Mouse (Mus musculus) heart, embryonic 11.5 days (tissue): ENCODE results near the gene Metap2. TPM values are rescaled to one million over a fixed set of nuclear protein-coding genes. Genes with fewer than 3 reads are reported as not detected.

Source experiments
- ATAC-seq: fragments of 200-750 bp; cut with Nextera tagmentation; replicated peaks from 2 replicates; pipeline ENCODE4 v1.8.0; 2017; ENCODE audit warnings: moderate library complexity; ENCODE audit not compliant: insufficient number of reproducible peaks, low FRiP score, low TSS enrichment
- H3K27ac ChIP-seq: fragments of 300-500 bp; sonication (generic); 2 replicates; pipeline ENCODE4 v1.5.1; 2014; ENCODE audit warnings: mild to moderate bottlenecking, low read depth, low read length
- H3K27me3 ChIP-seq: fragments of 300-500 bp; sonication (generic); 2 replicates; pipeline ENCODE4 v1.6.1; 2014; ENCODE audit warnings: mild to moderate bottlenecking, low read length, mixed read lengths; ENCODE audit not compliant: control insufficient read depth, insufficient read depth
- H3K36me3 ChIP-seq: fragments of 300-500 bp; sonication (generic); 2 replicates; pipeline ENCODE4 v1.6.1; 2014; ENCODE audit warnings: mild to moderate bottlenecking, low read length, moderate library complexity, mixed read lengths; ENCODE audit not compliant: control insufficient read depth, insufficient read depth
- H3K4me1 ChIP-seq: fragments of 300-500 bp; sonication (generic); 2 replicates; pipeline ENCODE4 v1.6.1; 2014; ENCODE audit warnings: low read length; ENCODE audit not compliant: control insufficient read depth, insufficient read depth
- H3K4me2 ChIP-seq: fragments of 300-500 bp; sonication (generic); 2 replicates; pipeline ENCODE4 v1.6.1; 2014; ENCODE audit warnings: mild to moderate bottlenecking, moderate library complexity
- H3K4me3 ChIP-seq: fragments of 300-500 bp; sonication (generic); 2 replicates; pipeline ENCODE4 v1.5.1; 2014; ENCODE audit warnings: low read depth, low read length
- H3K9ac ChIP-seq: fragments of 300-500 bp; sonication (generic); 2 replicates; pipeline ENCODE4 v1.6.1; 2014; ENCODE audit warnings: mild to moderate bottlenecking, low read depth, low read length, moderate library complexity
- H3K9me3 ChIP-seq: fragments of 300-500 bp; sonication (generic); replicated peaks from 2 replicates; pipeline ENCODE4 v1.6.1; 2016; ENCODE audit warnings: low read length; ENCODE audit not compliant: control insufficient read depth
- WGBS: fragments of 180-500 bp; shearing (Covaris S2); extraction: QIAGEN DNeasy Blood & Tissue Kit; methylation state at CpG from one replicate; pipeline ENCODE4 v1.1.7; 2014; ENCODE audit not compliant: insufficient replicate concordance; 5-methylcytosine and 5-hydroxymethylcytosine counted together
- polyA plus RNA-seq: library from polyadenylated mRNA; unstranded; fragments of >200 nt; fragmentation: Nextera tagmentation; extraction: Ambion mirVana; gene quantifications from 2 replicates; pipeline ENCODE4 v1.2.1, GENCODE M21; 2014

Metap2 gene
- polyA plus RNA-seq, 1 experiment from 2014 or later: 199 TPM

DNA sequence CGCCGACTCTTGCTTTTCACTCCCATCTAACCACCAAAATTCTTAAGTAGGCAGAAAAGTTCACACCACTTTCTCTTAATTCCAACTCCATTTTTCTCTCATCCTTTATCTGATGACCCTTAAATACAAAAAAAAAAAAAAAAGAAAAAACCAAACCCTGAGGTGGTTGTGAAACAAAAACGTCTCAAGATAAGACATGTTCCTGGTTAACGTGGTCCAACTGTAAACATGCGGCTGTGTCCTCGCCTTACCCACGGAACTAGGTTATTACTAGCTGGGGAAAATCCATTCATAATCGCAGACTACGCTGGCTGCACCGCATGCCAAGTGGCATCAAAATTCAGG lies 8.3 kb downstream of the Metap2 start:
- Histone ChIP-seq H3K27me3 (no peaks in the 10 kb centered on the region), H3K9me3 (no peaks in the 10 kb centered on the region), H3K9ac (peak overlapping the region; percentile 92), H3K4me2 (peak overlapping the region; percentile 89), H3K4me3 (peak overlapping the region; percentile 89), H3K36me3 (peaks cover 12% of the 10 kb centered on the region), H3K4me1 (peaks cover 6% of the 10 kb centered on the region), H3K27ac (peak overlapping the region; percentile 85; the same call in 1 of the 2 replicates)
- no peak for ATAC-seq
- WGBS: 15% methylated on average over 10 of the region's 10 CpGs

GRCm38 (mm10) chr10:93885839-93886477 lies 10.9 kb downstream of the Metap2 start:
- Histone ChIP-seq H3K36me3 (peaks cover 19% of the 10 kb centered on the region), H3K9ac (no peak overlapping the region), H3K4me2 (no peak overlapping the region), H3K4me3 (no peak overlapping the region), H3K27ac (no peak overlapping the region), H3K27me3 (no peaks in the 10 kb centered on the region), H3K9me3 (no peaks in the 10 kb centered on the region), H3K4me1 (peaks cover 9% of the 10 kb centered on the region)
- WGBS: 92% methylated on average over 14 of the region's 14 CpGs
- no peak for ATAC-seq

DNA sequence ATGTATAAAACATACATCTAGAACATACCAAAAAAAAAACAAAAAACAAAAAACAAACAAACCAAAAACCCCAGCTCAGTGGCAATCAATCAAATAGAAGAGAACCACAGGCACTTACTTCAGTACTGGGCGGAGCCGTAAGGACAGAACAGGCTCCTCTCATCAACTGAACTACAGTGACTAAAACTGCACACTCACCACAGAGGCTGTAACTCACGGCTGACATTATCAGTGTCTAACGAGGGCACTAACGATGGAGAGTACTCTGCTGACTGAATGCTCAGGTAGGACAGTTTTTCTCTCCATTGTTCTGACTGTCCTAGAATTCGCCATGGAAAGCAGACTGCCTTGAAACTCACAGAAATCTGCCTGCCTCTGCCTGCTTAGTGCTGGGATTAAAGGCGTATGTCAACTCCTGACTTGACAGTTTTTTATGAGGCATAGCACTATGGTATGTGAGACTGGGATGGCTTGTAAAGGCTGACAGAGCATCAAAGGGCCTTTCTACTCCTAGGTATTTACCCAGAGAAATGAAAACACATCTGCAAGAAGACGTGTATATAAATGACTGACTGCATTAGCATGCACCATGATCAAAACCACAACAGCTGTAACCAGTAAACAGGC lies 14.0 kb downstream of the Metap2 start:
- no peak overlapping the region for H3K4me3 ChIP-seq
- 71% methylated on average over 8 of the region's 8 CpGs for WGBS
- H3K9ac ChIP-seq: no peak overlapping the region
- ATAC-seq: no peak; the same call in 1 of the 2 replicates
- H3K27ac ChIP-seq: no peak overlapping the region
- H3K9me3 ChIP-seq: no peaks in the 10 kb centered on the region
- H3K4me2 ChIP-seq: no peak overlapping the region
- no peaks in the 10 kb centered on the region for H3K27me3 ChIP-seq
- peaks cover 3% of the 10 kb centered on the region; the same call in 1 of the 2 replicates for H3K4me1 ChIP-seq
- peaks cover 26% of the 10 kb centered on the region for H3K36me3 ChIP-seq

DNA sequence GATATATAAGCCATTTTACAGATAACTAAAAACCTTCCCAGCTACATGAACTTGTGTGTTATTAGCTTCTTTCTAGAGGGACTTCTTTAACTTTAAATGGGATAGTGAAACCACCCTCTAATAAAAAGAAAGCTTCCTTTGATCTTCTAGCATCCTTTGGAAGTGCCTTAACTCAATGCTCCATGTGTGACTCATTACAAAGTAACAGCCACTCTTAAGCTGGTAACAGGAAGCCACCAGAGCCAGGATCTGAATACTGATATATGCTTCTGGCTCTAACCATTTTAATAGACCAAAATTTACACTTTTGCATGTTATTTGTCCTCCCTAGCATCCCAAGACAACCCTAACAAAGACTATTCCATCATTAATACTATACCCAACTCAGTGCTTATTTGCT lies 15.0 kb downstream of the Metap2 start:
- H3K4me1 ChIP-seq: 0 out of 2 replicates have a peak, but pooled peaks cover 3% of the 10 kb centered on the region
- H3K4me2 ChIP-seq: no peak overlapping the region
- H3K36me3 ChIP-seq: peaks cover 26% of the 10 kb centered on the region
- H3K9ac ChIP-seq: no peak overlapping the region
- H3K4me3 ChIP-seq: no peak overlapping the region
- no peak for ATAC-seq
- no peak overlapping the region for H3K27ac ChIP-seq
- H3K27me3 ChIP-seq: no peaks in the 10 kb centered on the region
- no peaks in the 10 kb centered on the region for H3K9me3 ChIP-seq

GRCm38 (mm10) chr10:93878732-93879131 lies 18.2 kb downstream of the Metap2 start:
- H3K36me3 ChIP-seq: peaks cover 14% of the 10 kb centered on the region; the same call in 1 of the 2 replicates
- no peaks in the 10 kb centered on the region for H3K27me3 ChIP-seq
- H3K4me1 ChIP-seq: 0 out of 2 replicates have a peak, but pooled peaks cover 3% of the 10 kb centered on the region
- no peaks in the 10 kb centered on the region for H3K9me3 ChIP-seq
- H3K27ac ChIP-seq: no peak overlapping the region
- H3K4me3 ChIP-seq: no peak overlapping the region
- H3K9ac ChIP-seq: no peak overlapping the region
- 91% methylated on average over 4 of the region's 4 CpGs for WGBS
- H3K4me2 ChIP-seq: no peak overlapping the region
- ATAC-seq: no peak

- no peaks in the 10 kb centered on the region for H3K4me1 ChIP-seq
- H3K9me3 ChIP-seq: no peaks in the 10 kb centered on the region
- whole genome bisulfite sequencing: 87% methylated on average over 1 of the region's 1 CpGs
- H3K27me3 ChIP-seq: no peaks in the 10 kb centered on the region
- H3K9ac ChIP-seq: no peak overlapping the region
- H3K4me3 ChIP-seq: no peak overlapping the region
- H3K27ac ChIP-seq: no peak overlapping the region
- no peak overlapping the region for H3K4me2 ChIP-seq
- H3K36me3 ChIP-seq: peaks cover 7% of the 10 kb centered on the region; the same call in 1 of the 2 replicates
- no peak for ATAC-seq
Observed at GRCm38 (mm10) chr10:93876772-93877171, 20.1 kb downstream of the Metap2 start.

DNA sequence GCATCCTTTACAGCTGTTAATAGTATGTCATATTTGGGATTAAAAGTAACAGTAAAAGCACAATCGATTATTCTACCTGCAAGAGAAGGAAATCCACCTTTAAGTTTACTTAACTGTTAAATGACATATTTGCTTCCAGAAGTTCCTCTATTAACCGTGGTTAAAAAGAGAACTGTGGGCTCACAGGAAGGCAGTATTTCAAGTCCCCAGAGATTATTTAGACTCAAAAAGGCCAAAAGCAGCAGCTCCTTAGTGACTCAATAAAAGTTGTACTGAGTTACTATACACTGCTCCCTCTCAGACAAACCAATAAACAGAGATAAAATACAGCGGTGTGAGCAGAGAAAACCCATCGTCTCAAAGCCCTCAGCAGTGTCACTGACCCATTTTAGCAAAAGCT lies 28.0 kb downstream of the Metap2 start:
- H3K4me2 ChIP-seq: no peak overlapping the region
- H3K9me3 ChIP-seq: no peaks in the 10 kb centered on the region
- ATAC-seq: no peak
- H3K27me3 ChIP-seq: no peaks in the 10 kb centered on the region
- H3K27ac ChIP-seq: no peak overlapping the region
- H3K4me1 ChIP-seq: no peaks in the 10 kb centered on the region
- WGBS: 90% methylated on average over 4 of the region's 4 CpGs
- H3K9ac ChIP-seq: no peak overlapping the region
- H3K4me3 ChIP-seq: no peak overlapping the region
- peaks cover 37% of the 10 kb centered on the region for H3K36me3 ChIP-seq

GRCm38 (mm10) chr10:93868401-93868800 lies 28.5 kb downstream of the Metap2 start:
- Histone ChIP-seq H3K27ac (no peak overlapping the region), H3K9me3 (no peaks in the 10 kb centered on the region), H3K9ac (no peak overlapping the region), H3K4me2 (no peak overlapping the region), H3K4me3 (no peak overlapping the region), H3K36me3 (peaks cover 38% of the 10 kb centered on the region), H3K27me3 (no peaks in the 10 kb centered on the region), H3K4me1 (no peaks in the 10 kb centered on the region)
- 90% methylated on average over 7 of the region's 7 CpGs for WGBS
- ATAC-seq: no peak

DNA sequence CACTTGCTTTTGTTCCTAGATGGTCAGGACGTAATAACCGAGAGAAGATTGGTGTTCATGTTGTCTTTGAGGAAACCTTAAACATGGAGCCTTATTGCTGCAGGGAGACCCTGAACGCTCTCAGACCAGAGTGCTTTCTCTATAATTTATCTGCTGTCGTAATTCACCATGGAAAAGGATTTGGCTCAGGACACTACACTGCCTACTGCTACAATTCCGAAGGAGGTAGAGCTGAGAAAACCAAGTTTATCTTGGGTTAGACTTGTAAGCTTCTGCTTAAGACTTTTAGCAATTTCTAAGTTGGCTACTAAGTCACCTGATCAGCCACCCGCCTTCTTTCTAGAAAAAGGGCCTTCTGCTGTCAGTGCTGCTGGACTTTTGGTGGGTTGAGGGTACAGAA lies 40.8 kb downstream of the Metap2 start:
- H3K27ac ChIP-seq: no peak overlapping the region
- no peaks in the 10 kb centered on the region for H3K4me1 ChIP-seq
- WGBS: 93% methylated on average over 6 of the region's 6 CpGs
- peaks cover 4% of the 10 kb centered on the region; the same call in 1 of the 2 replicates for H3K36me3 ChIP-seq
- no peak for ATAC-seq
- H3K27me3 ChIP-seq: no peaks in the 10 kb centered on the region
- no peak overlapping the region for H3K4me2 ChIP-seq
- H3K9me3 ChIP-seq: no peaks in the 10 kb centered on the region
- H3K9ac ChIP-seq: no peak overlapping the region
- H3K4me3 ChIP-seq: no peak overlapping the region
